Mouse (Mus musculus) c-Kit-negative CD71-positive TER-119-positive erythroid progenitor cells, embryonic 14.5 days (primary cell): ENCODE results near the gene Commd4.

Experiments
- DNase-seq: peaks from one replicate; pipeline ENCODE4 v3.0.0-alpha.2; 2013; ENCODE audit warnings: low read depth, low spot score

Commd4 gene

GRCm38 (mm10) chr9:57141417-57142353 lies 16.4 kb downstream of the Commd4 start:
- no peak for DNase-seq

GRCm38 (mm10) chr9:57139571-57139970 lies 18.6 kb downstream of the Commd4 start:
- DNase-seq: no peak

DNA sequence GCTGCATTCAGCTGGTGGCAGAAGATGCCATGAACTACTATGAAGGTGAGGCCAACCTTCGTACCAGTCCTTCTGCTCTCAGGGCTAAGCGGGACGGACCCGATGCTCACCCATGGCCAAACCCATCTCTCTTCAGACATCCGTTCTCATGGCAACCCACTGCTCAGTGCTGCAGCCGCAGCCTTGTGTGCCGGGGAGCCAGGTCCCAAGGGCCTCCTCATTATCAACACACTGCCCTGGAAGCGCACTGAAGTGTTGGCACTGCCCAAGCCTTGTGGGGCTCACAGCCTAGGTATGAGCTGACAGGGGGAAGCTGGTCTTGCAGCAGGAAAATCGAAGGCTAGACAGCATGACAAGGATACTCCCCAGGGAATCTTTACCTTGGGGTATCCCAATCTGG lies 19.0 kb downstream of the Commd4 start:
- no peak for DNase-seq

GRCm38 (mm10) chr9:57138507-57138906 lies 19.6 kb downstream of the Commd4 start:
- DNase-seq: no peak

DNA sequence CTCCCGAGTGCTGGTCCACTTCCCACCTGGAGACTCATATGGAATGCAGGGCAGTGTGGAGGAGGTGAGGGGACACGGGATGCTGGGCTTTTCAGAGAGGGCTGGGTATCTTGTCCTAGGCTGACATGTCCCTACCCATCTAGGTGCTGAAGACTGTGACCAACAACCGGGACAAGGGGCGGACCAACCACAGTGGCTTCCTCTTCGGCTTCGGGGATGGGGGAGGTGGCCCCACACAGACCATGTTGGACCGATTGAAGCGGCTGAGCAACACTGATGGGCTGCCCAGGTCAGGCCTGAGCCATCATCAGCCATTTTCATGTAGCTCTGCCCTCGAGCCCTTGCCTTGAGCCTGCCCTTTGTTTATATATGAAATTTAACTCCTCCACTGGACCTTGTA lies 20.4 kb downstream of the Commd4 start:
- DNase-seq: no peak

DNA sequence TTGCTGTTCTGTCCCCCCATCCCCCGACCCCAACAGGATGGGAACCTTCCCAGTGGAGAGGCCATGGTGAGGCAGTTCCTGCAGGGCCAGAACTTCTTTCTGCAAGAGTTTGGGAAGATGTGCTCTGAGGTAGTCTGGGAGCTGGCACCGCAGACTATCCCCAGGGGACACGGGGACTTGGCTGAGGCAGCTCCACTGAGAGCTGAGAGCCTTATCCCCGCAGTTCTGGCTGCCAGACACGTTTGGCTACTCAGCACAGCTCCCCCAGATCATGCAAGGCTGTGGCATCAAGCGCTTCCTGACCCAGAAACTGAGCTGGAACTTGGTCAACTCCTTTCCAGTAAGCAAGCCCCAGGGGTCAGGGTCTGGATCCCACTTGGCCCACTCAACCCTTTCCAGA lies 20.9 kb downstream of the Commd4 start:
- DNase-seq: no peak

- DNase-seq: peak; percentile 88
Observed at GRCm38 (mm10) chr9:57130577-57131433, 27.3 kb downstream of the Commd4 start, which contains the start of gene Man2c1. Man2c1 (plus strand) TSS chr9:57130690.

DNA sequence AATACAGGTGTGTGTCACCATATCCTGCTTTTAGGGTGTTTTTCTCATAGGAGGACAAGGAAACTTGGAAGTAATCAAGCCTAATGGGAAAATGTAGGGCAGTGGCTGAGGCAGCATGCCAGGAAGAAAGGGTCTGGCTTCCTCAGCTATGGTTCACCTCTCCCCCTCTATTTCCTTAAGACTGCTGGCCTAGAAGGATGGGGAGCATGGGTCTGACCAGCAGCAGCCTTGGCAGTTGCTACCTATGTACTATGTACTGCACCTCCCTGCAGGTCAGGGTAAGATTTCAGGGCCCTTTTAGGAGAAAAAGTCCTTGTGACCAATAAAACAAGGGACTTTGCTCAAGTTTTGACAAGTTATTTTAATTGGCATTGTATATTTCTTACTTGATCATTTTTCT lies 28.5 kb downstream of the Commd4 start:
- no peak for DNase-seq

DNA sequence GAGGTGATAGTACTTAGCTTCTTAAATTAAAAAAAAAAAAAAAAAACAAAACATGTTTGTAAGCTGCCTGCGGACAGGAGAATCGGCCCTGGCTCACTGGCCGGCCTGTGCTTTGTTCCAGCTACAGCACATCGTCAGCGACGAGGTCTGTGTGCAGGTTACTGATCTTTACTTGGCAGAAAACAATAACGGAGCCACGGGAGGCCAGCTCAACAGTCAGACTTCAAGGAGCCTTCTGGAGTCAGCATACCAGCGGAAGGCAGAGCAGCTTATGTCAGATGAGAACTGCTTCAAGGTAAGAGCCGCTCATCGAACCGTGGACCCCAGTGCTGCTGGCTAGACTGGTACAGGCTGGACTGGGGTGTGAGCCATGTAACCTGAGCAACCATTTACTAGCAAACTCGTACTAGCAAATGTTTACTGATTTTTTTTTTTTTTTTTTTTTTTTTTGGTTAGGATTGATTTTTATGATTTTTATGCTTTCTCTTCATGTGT lies 40.8 kb downstream of the Commd4 start:
- no peak for DNase-seq
